Mouse (Mus musculus) fat pad, adult 2 months (tissue): ENCODE results near the gene Gm9125.
"Not testable (repeated sequence)": the region's sequence is repeated elsewhere in the genome, so short reads cannot be mapped to it uniquely, and the experiment has no call there.

Experiments used
- DNase-seq: peaks from one replicate; pipeline ENCODE4 v3.0.0-alpha.2; 2011; ENCODE audit warnings: low read depth, low spot score; ENCODE audit errors: extremely low read depth

Gene Gm9125

GRCm38 (mm10) chr3:94054785-94055184, at the start of gene Gm9125:
TSS of gene Gm9125 (minus strand) at chr3:94054885.
- not testable (repeated sequence) for DNase-seq

- not testable (repeated sequence) for DNase-seq
Measured at GRCm38 (mm10) chr3:94072544-94072943, 17.9 kb upstream of the Gm9125 start, which contains the start of gene Gm10697. TSS of gene Gm10697 (minus strand) at chr3:94072644.

GRCm38 (mm10) chr3:94049566-94050121, 5.0 kb downstream of the Gm9125 start:
- DNase-seq = not testable (repeated sequence)

- not testable (repeated sequence) for DNase-seq
Measured at GRCm38 (mm10) chr3:94038241-94038640, 16.4 kb downstream of the Gm9125 start.

GRCm38 (mm10) chr3:94034400-94034799, 20.3 kb downstream of the Gm9125 start:
- not testable (repeated sequence) for DNase-seq
